Mouse (Mus musculus) megakaryocyte, embryonic 14.5 days (primary cell): ENCODE results near the gene Hnrnpk.

Source experiments
- FLI1 ChIP-seq: IDR thresholded peaks from 2 replicates; pipeline ENCODE4 v1.6.1; 2012; ENCODE audit warnings: low read length, inconsistent platforms, mixed read lengths
- GATA1 ChIP-seq: IDR thresholded peaks from 3 replicates; pipeline ENCODE4 v1.6.1; 2012; ENCODE audit warnings: mixed read lengths, low read length, inconsistent platforms, borderline replicate concordance

- no peak for TF ChIP-seq GATA1
- TF ChIP-seq FLI1: no peak
These were observed 14.8 kb downstream of the Hnrnpk start for GRCm38 (mm10) chr13:58388379-58388778.
